Mouse (Mus musculus): ENCODE data around the gene Rbbp4.

Gene Rbbp4

GRCm38 (mm10) chr4:129351111-129351510, 15.9 kb upstream of the Rbbp4 start:
- no peak for DNase-seq

GRCm38 (mm10) chr4:129350644-129351043, 15.5 kb upstream of the Rbbp4 start:
- DNase-seq: peak; percentile 90

- no peak for DNase-seq
These were observed 11.4 kb upstream of the Rbbp4 start for GRCm38 (mm10) chr4:129346481-129347154.

- DNase-seq: no peak
These were observed 7.5 kb upstream of the Rbbp4 start for GRCm38 (mm10) chr4:129342705-129343104.

- DNase-seq: no peak
These were observed 6.7 kb upstream of the Rbbp4 start for GRCm38 (mm10) chr4:129341888-129342287.

GRCm38 (mm10) chr4:129339743-129340142, 4.6 kb upstream of the Rbbp4 start:
- DNase-seq: no peak

GRCm38 (mm10) chr4:129336291-129336690, 1.1 kb upstream of the Rbbp4 start:
- DNase-seq: no peak

GRCm38 (mm10) chr4:129334677-129335215, 424 bp downstream of the Rbbp4 start:
- peak; percentile 63 for DNase-seq

- no peak for DNase-seq
These were observed 2.3 kb downstream of the Rbbp4 start for GRCm38 (mm10) chr4:129332846-129333245.

GRCm38 (mm10) chr4:129326191-129326590, 9.0 kb downstream of the Rbbp4 start:
- DNase-seq: no peak

GRCm38 (mm10) chr4:129324756-129325155, 10.4 kb downstream of the Rbbp4 start:
- DNase-seq: no peak

GRCm38 (mm10) chr4:129323491-129323890, 11.7 kb downstream of the Rbbp4 start:
- no peak for DNase-seq

GRCm38 (mm10) chr4:129322042-129322441, 13.1 kb downstream of the Rbbp4 start:
- DNase-seq: no peak

- DNase-seq: no peak
These were observed 14.3 kb downstream of the Rbbp4 start for GRCm38 (mm10) chr4:129320876-129321275.

GRCm38 (mm10) chr4:129313886-129314285, 21.3 kb downstream of the Rbbp4 start:
- DNase-seq: no peak

- no peak for DNase-seq
These were observed 27.2 kb downstream of the Rbbp4 start for GRCm38 (mm10) chr4:129307936-129308335.

GRCm38 (mm10) chr4:129304306-129304705, 30.9 kb downstream of the Rbbp4 start:
- no peak for DNase-seq

- no peak for DNase-seq
These were observed 31.4 kb downstream of the Rbbp4 start for GRCm38 (mm10) chr4:129303816-129304215.

- DNase-seq: no peak
These were observed 31.8 kb downstream of the Rbbp4 start for GRCm38 (mm10) chr4:129303401-129303800.

- DNase-seq: no peak
These were observed 36.0 kb downstream of the Rbbp4 start for GRCm38 (mm10) chr4:129299121-129299520.

GRCm38 (mm10) chr4:129297724-129298123, 37.4 kb downstream of the Rbbp4 start:
- peak; percentile 11 for DNase-seq

- no peak for DNase-seq
These were observed 39.1 kb downstream of the Rbbp4 start for GRCm38 (mm10) chr4:129296066-129296465.

GRCm38 (mm10) chr4:129295188-129295587, 40.0 kb downstream of the Rbbp4 start:
- no peak for DNase-seq

GRCm38 (mm10) chr4:129293702-129294101, 41.5 kb downstream of the Rbbp4 start:
- no peak for DNase-seq

GRCm38 (mm10) chr4:129292831-129293230, 42.3 kb downstream of the Rbbp4 start:
- DNase-seq: no peak
